Mouse (Mus musculus) CD4-positive, CD25-positive, alpha-beta regulatory T cell, adult 2 months (primary cell): ENCODE results near the gene Plekhn1.

Experiments
- DNase-seq: peaks from one replicate; pipeline ENCODE4 v3.0.0-alpha.2; 2012; ENCODE audit warnings: low read depth, low spot score

The Plekhn1 gene

DNA sequence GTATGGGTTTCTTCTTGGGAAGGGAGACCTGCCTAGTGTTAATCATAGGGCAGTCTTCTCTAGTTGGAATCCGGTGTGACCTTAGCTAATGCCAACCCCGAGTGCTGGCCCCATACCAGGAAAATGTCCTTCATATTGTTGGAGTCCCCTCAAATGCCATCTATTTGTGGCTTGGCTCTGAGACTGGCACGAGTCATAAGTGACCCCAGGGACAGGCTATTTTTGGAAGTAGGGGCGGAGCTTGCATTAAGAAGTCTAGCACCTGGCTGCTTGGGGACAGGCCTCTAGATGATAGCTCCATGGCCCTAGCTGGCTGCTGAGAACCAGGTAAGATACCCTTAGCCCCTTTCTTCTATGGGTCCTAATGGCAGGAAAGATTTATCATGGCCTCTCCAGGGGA lies 19.0 kb downstream of the Plekhn1 start, which contains the start of gene Perm1:
Gene Perm1 (plus strand): TSS at position 220 of the 400 bp plus-strand sequence.
- no peak for DNase-seq

- no peak for DNase-seq
Measured at GRCm38 (mm10) chr4:156213134-156213533, 21.5 kb downstream of the Plekhn1 start.

DNA sequence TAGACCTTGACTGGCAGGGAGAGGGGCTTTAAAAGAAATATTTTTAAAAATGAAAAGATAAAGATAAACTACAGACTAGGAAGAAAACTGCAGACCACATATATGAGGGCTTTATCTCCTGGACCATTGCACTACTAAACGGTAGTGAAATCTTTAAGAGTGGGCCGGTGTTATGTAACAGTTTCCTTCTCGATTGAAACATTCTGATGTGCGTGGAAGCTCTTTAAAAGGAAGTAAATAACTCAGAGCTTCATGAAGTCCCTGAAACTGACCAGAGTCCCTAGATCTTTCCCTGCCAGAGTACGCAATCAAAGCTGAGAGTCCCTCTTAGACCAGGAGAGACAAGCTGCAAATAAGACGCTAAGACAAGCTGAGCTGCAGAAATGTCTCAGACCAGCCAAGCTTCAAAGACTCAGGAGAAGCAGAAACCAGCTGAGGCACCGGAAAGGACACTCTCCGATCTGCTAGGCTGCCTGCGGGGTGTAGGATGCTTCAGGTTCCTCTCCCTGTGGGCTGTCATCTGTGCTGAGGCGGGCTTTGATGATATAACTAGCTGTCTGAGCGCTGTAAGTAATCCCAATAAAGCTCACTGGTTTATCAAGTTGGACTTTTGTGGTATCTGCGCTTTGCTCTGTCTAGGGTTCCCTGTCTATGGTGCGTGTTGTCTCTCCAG lies 24.6 kb downstream of the Plekhn1 start:
- DNase-seq, result no peak

- no peak for DNase-seq
Measured at GRCm38 (mm10) chr4:156208872-156209271, 25.8 kb downstream of the Plekhn1 start.

DNA sequence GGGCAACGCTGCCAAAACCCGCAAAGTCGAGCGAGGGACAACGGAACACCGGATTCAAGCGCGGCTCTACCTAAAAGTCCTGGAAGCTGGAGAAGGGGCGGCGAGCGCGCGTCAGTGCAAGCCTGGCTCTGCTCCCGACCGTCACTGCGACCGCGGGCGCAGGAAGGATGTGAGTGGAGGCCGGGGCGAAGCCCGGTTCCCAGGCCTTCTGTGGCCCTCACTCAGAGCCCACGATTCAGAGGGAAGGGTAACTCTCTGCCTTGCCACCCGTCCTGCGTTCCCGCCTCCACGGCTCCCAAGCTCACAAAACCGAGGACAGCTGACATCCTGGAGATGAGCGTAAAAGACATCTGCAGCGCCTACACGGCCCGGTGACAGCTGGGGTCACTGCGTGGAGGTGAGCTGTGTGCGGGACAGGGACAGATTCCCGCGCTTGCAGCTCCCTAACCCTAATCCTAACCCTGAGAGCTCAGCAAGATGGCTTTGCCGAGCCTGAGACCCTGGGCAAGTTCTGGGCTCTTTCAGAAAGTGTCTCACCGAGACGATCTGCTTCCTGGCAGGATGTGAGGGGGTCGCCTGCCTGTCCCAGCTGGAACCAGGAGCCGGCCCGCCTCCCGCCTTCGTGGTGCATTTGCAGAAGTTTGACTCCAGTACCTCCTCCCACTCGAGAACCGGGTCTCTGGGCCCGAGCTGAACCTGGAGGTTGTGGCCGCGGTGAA lies 31.1 kb downstream of the Plekhn1 start:
- DNase-seq, result peak; percentile 51

DNA sequence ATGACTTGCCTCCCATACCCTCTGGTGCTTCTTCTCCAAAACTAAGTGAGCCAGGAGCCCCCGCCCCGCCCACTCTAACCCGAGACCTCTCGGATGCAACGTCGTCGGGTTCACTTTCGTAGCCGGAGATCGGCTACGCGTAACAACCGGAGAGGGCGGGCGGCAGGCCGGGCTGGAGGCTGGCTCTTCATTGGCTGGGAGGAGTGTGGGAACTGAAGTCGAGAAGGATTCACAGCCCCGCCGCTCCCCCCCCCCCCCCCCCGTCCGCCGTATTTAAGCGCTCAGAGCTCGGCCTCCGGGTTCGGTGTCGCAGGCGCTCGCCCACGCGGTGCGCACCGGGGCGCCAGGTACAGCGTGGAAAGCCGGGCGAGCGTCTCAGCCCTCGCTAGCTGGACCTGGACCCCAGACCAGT lies 31.6 kb downstream of the Plekhn1 start, which contains the start of gene AW011738:
Gene AW011738 (plus strand): TSS at position 304 of the 412 bp plus-strand sequence.
- peak; percentile 93 for DNase-seq

DNA sequence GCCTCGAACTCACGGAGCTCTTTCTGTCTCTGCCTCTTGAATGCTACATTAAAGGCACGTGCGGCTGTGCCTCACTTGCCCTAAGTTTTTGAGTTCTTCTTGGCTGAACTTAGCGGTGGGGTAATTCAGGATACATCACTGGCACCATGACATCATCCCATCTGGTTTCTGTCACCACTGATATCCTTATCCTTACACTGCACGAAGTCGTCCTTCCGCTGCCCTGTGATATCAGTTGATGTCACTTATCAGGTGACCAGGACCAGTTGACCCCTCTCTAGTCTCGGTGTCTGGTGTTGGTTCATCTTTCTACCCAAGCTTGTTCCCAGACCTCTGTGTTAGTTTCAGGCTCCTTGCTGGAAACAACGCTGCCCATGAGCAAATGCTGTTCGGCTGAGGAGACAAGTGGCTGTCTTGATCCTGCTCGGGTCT lies 32.2 kb downstream of the Plekhn1 start:
- DNase-seq, result no peak

- peak; percentile 85 for DNase-seq
Measured at GRCm38 (mm10) chr4:156200623-156201475, 33.8 kb downstream of the Plekhn1 start, which contains the start of gene Isg15. TSS of gene Isg15 (minus strand) at chr4:156200818.

DNA sequence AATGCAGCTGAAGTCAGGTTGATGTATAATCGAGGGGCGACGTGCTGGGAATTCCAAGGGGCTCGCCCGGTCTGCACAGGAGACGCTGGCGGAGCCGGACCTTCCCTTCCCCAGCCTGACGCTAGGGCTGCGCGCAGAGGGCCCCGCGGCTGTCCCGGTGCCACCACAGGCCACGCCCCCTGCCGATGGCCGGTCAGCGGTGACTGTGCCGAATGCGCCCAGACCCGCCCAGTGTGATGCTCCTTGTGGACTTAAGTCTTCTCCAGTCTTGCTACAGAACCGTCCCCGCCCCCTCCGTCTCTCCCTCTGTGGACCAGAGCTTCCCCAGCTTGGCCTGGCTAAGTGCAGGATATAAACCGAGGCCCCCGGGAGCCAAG lies 36.8 kb downstream of the Plekhn1 start:
- DNase-seq, result peak; percentile 75

DNA sequence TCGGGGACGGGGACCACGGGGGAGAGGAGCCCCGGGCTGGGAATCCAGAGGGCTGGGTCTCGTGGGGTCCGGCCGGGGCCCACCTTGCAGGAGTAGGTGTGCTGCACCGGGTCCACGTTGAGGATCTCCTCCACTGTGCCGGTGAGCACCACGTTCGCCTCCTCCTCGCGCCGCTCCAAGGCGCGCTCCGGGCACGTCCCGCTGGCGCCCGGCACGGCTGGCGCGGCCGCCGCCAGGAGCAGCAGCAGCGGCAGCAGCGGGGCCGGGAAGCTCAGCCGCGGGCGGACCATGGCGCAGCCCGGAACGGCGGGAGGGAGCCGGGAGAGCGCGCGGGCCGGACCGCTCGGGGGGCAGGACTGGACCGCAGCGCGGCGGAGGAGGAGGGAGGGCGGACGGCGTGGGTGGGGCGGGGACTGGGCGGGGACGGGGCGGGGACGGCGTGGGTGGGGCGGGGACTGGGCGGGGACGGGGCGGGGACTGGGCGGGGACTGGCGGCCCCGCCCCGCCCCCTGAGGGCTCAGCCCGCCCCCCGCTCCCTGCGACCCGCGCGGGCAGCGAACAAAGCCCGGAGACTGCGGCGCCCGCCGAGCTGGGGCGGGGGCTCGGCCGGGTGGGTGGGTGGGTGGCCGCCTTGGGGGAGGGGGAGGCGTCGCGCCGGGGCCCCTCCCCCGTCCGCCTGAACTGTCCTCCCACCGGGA lies 37.4 kb downstream of the Plekhn1 start, which contains the start of gene Agrn:
Gene Agrn (minus strand): TSS at position 358 of the 698 bp plus-strand sequence.
- peak; percentile 75 for DNase-seq

DNA sequence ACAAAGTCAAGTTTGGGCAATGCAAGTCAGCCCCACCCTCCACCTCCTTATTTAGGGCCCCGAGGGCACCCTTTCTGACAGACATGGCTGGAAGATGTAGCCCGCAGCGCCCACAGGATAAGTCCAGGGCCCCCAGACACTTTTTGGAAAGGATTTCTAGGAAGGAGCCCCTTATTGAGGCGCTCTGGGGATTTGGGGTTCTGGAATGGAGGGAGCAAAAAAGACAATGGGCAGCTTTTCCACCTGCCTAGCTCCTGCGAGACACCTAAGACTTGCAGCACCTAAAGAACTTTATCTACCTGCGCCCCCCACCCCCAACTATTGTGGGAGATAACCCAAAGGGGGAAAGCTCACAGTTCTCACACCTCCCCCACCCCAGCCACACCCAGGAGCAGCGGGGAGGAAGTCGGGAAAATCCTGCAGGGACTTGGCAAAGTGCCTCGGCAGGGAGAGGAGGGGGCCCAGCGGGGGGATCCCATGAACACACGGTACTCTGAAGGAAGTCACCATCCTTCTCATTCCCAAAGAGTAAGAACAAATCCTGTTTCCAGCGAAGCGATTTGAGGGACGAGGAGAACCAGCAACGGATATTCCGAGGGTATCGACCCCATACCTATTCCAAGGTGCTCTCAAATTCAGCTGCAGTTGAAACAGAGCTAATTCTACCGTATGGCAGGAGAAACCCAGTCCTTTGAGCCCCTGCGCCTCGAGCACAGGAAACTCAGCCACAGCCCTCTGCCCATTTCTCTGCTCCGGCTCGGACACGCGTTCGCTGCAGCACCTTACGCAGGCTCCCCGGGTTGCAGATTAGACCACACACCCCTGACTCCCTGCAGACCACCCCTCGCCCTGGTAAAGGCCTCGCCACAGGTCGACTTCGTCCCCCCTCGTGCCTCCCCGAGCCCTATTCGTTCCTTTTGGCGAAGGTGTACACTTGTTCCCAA lies 38.5 kb downstream of the Plekhn1 start:
- DNase-seq, result peak; percentile 41

GRCm38 (mm10) chr4:156194346-156194745 lies 40.3 kb downstream of the Plekhn1 start:
- DNase-seq, result no peak

DNA sequence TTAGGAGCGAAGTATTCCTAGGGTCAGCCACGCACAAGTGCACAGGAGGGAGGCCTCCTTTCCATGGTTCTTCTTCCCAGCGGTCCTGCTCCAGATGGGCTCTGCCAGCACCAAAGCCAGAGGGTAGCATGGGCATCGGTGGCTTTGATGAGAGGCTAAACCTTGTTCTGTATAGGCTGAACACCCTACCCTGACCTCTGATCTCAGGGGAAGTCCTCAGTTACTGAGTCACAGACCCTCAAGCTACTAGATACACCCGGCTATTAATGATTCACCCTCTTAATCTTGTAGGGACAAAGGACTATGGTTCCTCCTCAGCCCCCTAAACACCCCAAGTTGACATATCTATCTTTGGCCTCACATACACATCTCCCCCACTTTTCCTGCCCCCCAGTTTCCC lies 40.8 kb downstream of the Plekhn1 start:
- no peak for DNase-seq

DNA sequence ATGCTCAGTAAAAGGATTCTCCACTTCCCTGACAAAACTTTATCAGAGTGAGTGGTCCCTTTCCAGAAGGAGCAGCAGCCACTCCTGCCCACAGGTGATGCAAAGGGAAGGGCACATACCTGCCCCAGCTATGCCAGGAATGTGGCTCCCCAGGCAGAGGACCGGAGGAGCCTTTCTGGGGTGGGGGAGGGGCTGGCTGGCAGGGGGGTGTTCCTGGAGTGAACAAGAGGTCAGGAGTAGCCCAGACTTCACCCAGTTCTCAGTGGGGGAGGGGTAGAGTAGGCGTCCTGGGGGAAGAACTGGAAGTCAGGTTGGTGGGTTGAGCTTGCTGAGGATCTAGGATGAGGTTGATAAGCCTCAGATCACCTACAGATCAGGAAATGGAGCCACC lies 41.5 kb downstream of the Plekhn1 start:
- DNase-seq, result no peak

GRCm38 (mm10) chr4:156192421-156193199 lies 42.0 kb downstream of the Plekhn1 start:
- DNase-seq, result no peak

- no peak for DNase-seq
Measured at GRCm38 (mm10) chr4:156188811-156189323, 45.8 kb downstream of the Plekhn1 start.

DNA sequence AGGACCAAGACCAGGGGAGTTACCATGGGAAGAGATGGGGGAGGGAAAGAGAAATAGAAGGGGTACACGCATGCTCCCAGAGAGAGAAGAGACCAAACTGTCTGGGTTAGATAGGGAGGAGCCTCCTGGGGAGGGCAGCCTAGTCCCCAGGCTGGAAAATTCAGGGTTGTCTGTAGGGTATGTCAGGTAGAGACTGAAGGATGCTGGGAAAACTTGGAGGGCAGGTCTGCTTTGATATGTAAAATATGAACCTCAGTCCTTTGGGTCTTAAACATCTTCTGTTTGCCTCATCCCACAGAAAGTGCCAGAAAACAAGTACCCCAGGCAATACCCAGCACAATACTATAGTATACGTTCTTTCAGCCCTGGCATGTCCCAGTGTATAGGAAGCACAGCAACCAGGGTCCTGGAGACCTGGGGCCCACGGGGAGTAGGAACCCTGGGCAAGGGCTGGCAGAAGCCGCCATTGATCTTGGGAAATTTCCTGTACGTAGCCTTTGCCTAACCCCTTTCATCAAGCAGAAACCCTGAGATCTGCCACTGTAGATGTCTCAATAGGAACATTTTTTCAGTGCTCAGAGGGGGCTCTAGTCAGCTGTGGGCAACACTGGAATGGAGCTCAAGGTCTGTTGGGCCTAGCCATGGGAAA lies 46.4 kb downstream of the Plekhn1 start:
- DNase-seq, result no peak
